Mouse (Mus musculus): ENCODE data around the gene Slc12a6. TPM values are rescaled to one million over a fixed set of nuclear protein-coding genes. Genes with fewer than 3 reads are reported as not detected.

The Slc12a6 gene
- polyA plus RNA-seq, 1 experiment, result 96.9 TPM

- TF ChIP-seq CTCF (IDR thresholded peaks at IDR 0.05; ENCODE audit: borderline replicate concordance, insufficient read depth, low read depth, low read length) (no peak), POLR2A (IDR thresholded peaks at IDR 0.05; ENCODE audit: borderline replicate concordance, insufficient read depth, low read length) (no peak)
- Histone ChIP-seq H3K27ac (ENCODE audit: insufficient read depth, low read length) (peak within 1 kb of the TSS; percentile 73), H3K4me1 (ENCODE audit: control insufficient read depth, insufficient read depth, low read length) (no peaks in the 10 kb centered on the region; the same call in 1 of the 2 replicates), H3K4me3 (replicated peaks; ENCODE audit: insufficient read depth, low read depth, low read length) (peak within 1 kb of the TSS; percentile 76), H3K27me3 (ENCODE audit: control insufficient read depth, insufficient read depth, low read length) (no peaks in the 10 kb centered on the region)
- under 1% methylated on average over 11 of the region's 11 CpGs for WGBS
- DNase-seq, result peak in 1 of 2 experiments; percentile 57
Observed at GRCm38 (mm10) chr2:112266242-112266592, 592 bp downstream of the Slc12a6 start, which contains the start of gene Gm21985. Gene Gm21985 (plus strand): TSS chr2:112266314.

GRCm38 (mm10) chr2:112266780-112267179 is 1.2 kb downstream of the Slc12a6 start:
- DNase-seq, result peak; percentile 46 to 49
- H3K4me3 ChIP-seq (replicated peaks; ENCODE audit: insufficient read depth, low read depth, low read length), result peak overlapping the region; percentile 67
- H3K4me1 ChIP-seq (ENCODE audit: control insufficient read depth, insufficient read depth, low read length), result no peaks in the 10 kb centered on the region; the same call in 1 of the 2 replicates
- TF ChIP-seq CTCF (IDR thresholded peaks at IDR 0.05; ENCODE audit: borderline replicate concordance, insufficient read depth, low read depth, low read length), result no peak
- peak overlapping the region; percentile 46; the same call in 1 of the 2 replicates for H3K27ac ChIP-seq (ENCODE audit: insufficient read depth, low read length)
- H3K27me3 ChIP-seq (ENCODE audit: control insufficient read depth, insufficient read depth, low read length), result no peaks in the 10 kb centered on the region
- WGBS, result under 1% methylated on average over 10 of the region's 10 CpGs

- Histone ChIP-seq H3K4me3 (replicated peaks; ENCODE audit: insufficient read depth, low read depth, low read length) (peak overlapping the region; percentile 10), H3K4me1 (ENCODE audit: control insufficient read depth, insufficient read depth, low read length) (peaks cover under 1% of the 10 kb centered on the region; the same call in 1 of the 2 replicates), H3K27ac (ENCODE audit: insufficient read depth, low read length) (no peak overlapping the region), H3K27me3 (ENCODE audit: control insufficient read depth, insufficient read depth, low read length) (no peaks in the 10 kb centered on the region)
- DNase-seq, result no peak
- TF ChIP-seq CTCF (IDR thresholded peaks at IDR 0.05; ENCODE audit: borderline replicate concordance, insufficient read depth, low read depth, low read length) (no peak), POLR2A (IDR thresholded peaks at IDR 0.05; ENCODE audit: borderline replicate concordance, insufficient read depth, low read length) (no peak)
- 66% methylated on average over 8 of the region's 8 CpGs for WGBS
Observed at GRCm38 (mm10) chr2:112267547-112268269, 2.1 kb downstream of the Slc12a6 start.

- WGBS, result 63% methylated on average over 2 of the region's 2 CpGs
- H3K27me3 ChIP-seq (ENCODE audit: control insufficient read depth, insufficient read depth, low read length), result no peaks in the 10 kb centered on the region
- no peak overlapping the region for H3K4me3 ChIP-seq (replicated peaks; ENCODE audit: insufficient read depth, low read depth, low read length)
- H3K4me1 ChIP-seq (ENCODE audit: control insufficient read depth, insufficient read depth, low read length), result peaks cover 5% of the 10 kb centered on the region
- TF ChIP-seq POLR2A (IDR thresholded peaks at IDR 0.05; ENCODE audit: borderline replicate concordance, insufficient read depth, low read length), result no peak
- no peak for DNase-seq
- H3K27ac ChIP-seq (ENCODE audit: insufficient read depth, low read length), result no peak overlapping the region
Observed at GRCm38 (mm10) chr2:112270011-112270410, 4.4 kb downstream of the Slc12a6 start.

- peaks cover 5% of the 10 kb centered on the region for H3K4me1 ChIP-seq (ENCODE audit: control insufficient read depth, insufficient read depth, low read length)
- no peak overlapping the region for H3K4me3 ChIP-seq (replicated peaks; ENCODE audit: insufficient read depth, low read depth, low read length)
- 97% methylated on average over 2 of the region's 2 CpGs for WGBS
- TF ChIP-seq POLR2A (IDR thresholded peaks at IDR 0.05; ENCODE audit: borderline replicate concordance, insufficient read depth, low read length) (no peak), CTCF (IDR thresholded peaks at IDR 0.05; ENCODE audit: borderline replicate concordance, insufficient read depth, low read depth, low read length) (no peak)
- DNase-seq, result no peak
- H3K27ac ChIP-seq (ENCODE audit: insufficient read depth, low read length), result no peak overlapping the region
- no peaks in the 10 kb centered on the region for H3K27me3 ChIP-seq (ENCODE audit: control insufficient read depth, insufficient read depth, low read length)
Observed at GRCm38 (mm10) chr2:112272909-112273308, 7.3 kb downstream of the Slc12a6 start.

- H3K27ac ChIP-seq (ENCODE audit: insufficient read depth, low read length), result no peak overlapping the region
- peaks cover 5% of the 10 kb centered on the region for H3K4me1 ChIP-seq (ENCODE audit: control insufficient read depth, insufficient read depth, low read length)
- 56% methylated on average over 6 of the region's 6 CpGs for WGBS
- TF ChIP-seq POLR2A (IDR thresholded peaks at IDR 0.05; ENCODE audit: borderline replicate concordance, insufficient read depth, low read length) (no peak), CTCF (IDR thresholded peaks at IDR 0.05; ENCODE audit: borderline replicate concordance, insufficient read depth, low read depth, low read length) (no peak)
- no peak overlapping the region for H3K4me3 ChIP-seq (replicated peaks; ENCODE audit: insufficient read depth, low read depth, low read length)
- no peaks in the 10 kb centered on the region for H3K27me3 ChIP-seq (ENCODE audit: control insufficient read depth, insufficient read depth, low read length)
- DNase-seq, result no peak
Observed at GRCm38 (mm10) chr2:112273474-112273873, 7.8 kb downstream of the Slc12a6 start.

- no peak for DNase-seq
- H3K4me3 ChIP-seq (replicated peaks; ENCODE audit: insufficient read depth, low read depth, low read length), result no peak overlapping the region
- H3K27ac ChIP-seq (ENCODE audit: insufficient read depth, low read length), result no peak overlapping the region
- TF ChIP-seq CTCF (IDR thresholded peaks at IDR 0.05; ENCODE audit: borderline replicate concordance, insufficient read depth, low read depth, low read length) (no peak), POLR2A (IDR thresholded peaks at IDR 0.05; ENCODE audit: borderline replicate concordance, insufficient read depth, low read length) (no peak)
- no peaks in the 10 kb centered on the region for H3K27me3 ChIP-seq (ENCODE audit: control insufficient read depth, insufficient read depth, low read length)
- 81% methylated on average over 3 of the region's 3 CpGs for WGBS
- H3K4me1 ChIP-seq (ENCODE audit: control insufficient read depth, insufficient read depth, low read length), result peaks cover 5% of the 10 kb centered on the region
Observed at GRCm38 (mm10) chr2:112276870-112277269, 11.2 kb downstream of the Slc12a6 start.

GRCm38 (mm10) chr2:112282846-112283245 is 17.2 kb downstream of the Slc12a6 start:
- Histone ChIP-seq H3K27me3 (ENCODE audit: control insufficient read depth, insufficient read depth, low read length) (no peaks in the 10 kb centered on the region), H3K4me1 (ENCODE audit: control insufficient read depth, insufficient read depth, low read length) (peaks cover 4% of the 10 kb centered on the region; the same call in 1 of the 2 replicates), H3K27ac (ENCODE audit: insufficient read depth, low read length) (no peak overlapping the region), H3K4me3 (replicated peaks; ENCODE audit: insufficient read depth, low read depth, low read length) (no peak overlapping the region)
- no peak for TF ChIP-seq CTCF (IDR thresholded peaks at IDR 0.05; ENCODE audit: borderline replicate concordance, insufficient read depth, low read depth, low read length)
- TF ChIP-seq POLR2A (IDR thresholded peaks at IDR 0.05; ENCODE audit: borderline replicate concordance, insufficient read depth, low read length), result no peak
- WGBS, result 90% methylated on average over 1 of the region's 1 CpGs
- no peak for DNase-seq
